Mouse (Mus musculus) liver, embryonic 16.5 days (tissue): Measurements from ENCODE around the gene Spata32. TPM values are rescaled to one million over a fixed set of nuclear protein-coding genes. Genes with fewer than 3 reads are reported as not detected.
A peak's percentile ranks its signal among the peaks of the same experiment; 100 is the strongest.

Experiments used
- ATAC-seq: fragments of 200-750 bp; cut with Nextera tagmentation; 2 replicates; pipeline ENCODE4 v1.8.0; 2017; ENCODE audit warnings: low read depth, mild to moderate bottlenecking, moderate number of reproducible peaks, moderate library complexity
- H3K27ac ChIP-seq: fragments of 300-500 bp; sonication (generic); 2 replicates; pipeline ENCODE4 v1.5.1; 2014; ENCODE audit warnings: mild to moderate bottlenecking, low read length
- H3K27me3 ChIP-seq: fragments of 300-500 bp; sonication (generic); 2 replicates; pipeline ENCODE4 v1.6.1; 2014; ENCODE audit warnings: low read depth, low read length, mixed read lengths; ENCODE audit not compliant: control insufficient read depth, insufficient read depth
- H3K36me3 ChIP-seq: fragments of 300-500 bp; sonication (generic); 2 replicates; pipeline ENCODE4 v1.6.1; 2014; ENCODE audit warnings: mild to moderate bottlenecking; ENCODE audit not compliant: control insufficient read depth, insufficient read depth
- H3K4me1 ChIP-seq: fragments of 300-500 bp; sonication (generic); 2 replicates; pipeline ENCODE4 v1.6.1; 2014; ENCODE audit warnings: low read depth, low read length, mixed read lengths; ENCODE audit not compliant: control insufficient read depth
- H3K4me2 ChIP-seq: fragments of 300-500 bp; sonication (generic); 2 replicates; pipeline ENCODE4 v1.6.1; 2014; ENCODE audit warnings: low read depth, low read length, mixed read lengths
- H3K4me3 ChIP-seq: fragments of 300-500 bp; sonication (generic); 2 replicates; pipeline ENCODE4 v1.5.1; 2014; ENCODE audit warnings: low read depth, mild to moderate bottlenecking, low read length
- H3K9ac ChIP-seq: fragments of 300-500 bp; sonication (generic); 2 replicates; pipeline ENCODE4 v1.6.1; 2014; ENCODE audit warnings: low read depth, low read length
- H3K9me3 ChIP-seq: fragments of 300-500 bp; sonication (generic); replicated peaks from 2 replicates; pipeline ENCODE4 v1.6.1; 2016; ENCODE audit warnings: low read length; ENCODE audit not compliant: control insufficient read depth
- WGBS: fragments of 180-500 bp; shearing (Covaris S2); extraction: QIAGEN DNeasy Blood & Tissue Kit; methylation state at CpG from one replicate; pipeline ENCODE4 v1.1.7; 2014; ENCODE audit not compliant: insufficient replicate concordance; 5-methylcytosine and 5-hydroxymethylcytosine counted together
- polyA plus RNA-seq: library from polyadenylated mRNA; unstranded; fragments of >200 nt; fragmentation: Nextera tagmentation; extraction: Ambion mirVana; gene quantifications from 2 replicates; pipeline ENCODE4 v1.2.1, GENCODE M21; 2015

Gene Spata32
- polyA plus RNA-seq, 1 experiment from 2014 or later = not detected

DNA sequence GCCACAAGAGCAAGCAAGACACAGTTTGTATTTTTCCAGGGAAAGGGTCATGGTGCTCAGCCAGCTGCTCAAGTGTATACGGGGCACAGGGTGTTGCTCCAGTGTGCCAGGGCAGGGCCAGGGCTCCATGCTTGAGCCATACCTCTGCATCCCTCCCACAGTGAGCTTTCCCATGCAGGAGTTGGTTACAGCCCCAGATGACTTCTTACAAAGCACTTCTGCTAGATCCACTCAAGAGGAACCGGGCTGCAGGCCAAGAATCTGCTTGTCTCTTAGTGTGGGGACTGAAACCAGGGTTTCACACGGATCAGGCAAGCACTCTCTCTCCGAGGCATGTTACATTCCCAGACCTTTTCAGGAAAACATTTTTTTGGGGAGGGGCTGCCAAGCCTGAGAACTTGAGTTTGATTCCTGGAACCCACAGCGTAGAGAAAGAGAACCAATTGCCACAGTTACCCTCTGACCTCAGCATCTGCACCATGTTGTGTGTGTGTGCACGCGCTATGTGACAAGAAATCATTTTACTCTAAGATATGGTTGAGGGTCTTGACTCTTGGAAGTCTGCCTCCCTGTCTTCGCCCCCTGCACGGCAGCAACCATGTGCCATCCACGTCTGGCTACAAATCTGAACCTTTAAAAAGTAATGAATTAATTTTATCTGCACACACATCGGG lies 29.4 kb upstream of the Spata32 start:
- Histone ChIP-seq H3K4me3 (no peak overlapping the region), H3K9ac (no peak overlapping the region), H3K36me3 (no peaks in the 10 kb centered on the region), H3K27me3 (no peaks in the 10 kb centered on the region), H3K4me2 (no peak overlapping the region), H3K9me3 (no peaks in the 10 kb centered on the region), H3K4me1 (peaks cover 9% of the 10 kb centered on the region), H3K27ac (no peak overlapping the region)
- 70% methylated on average over 11 of the region's 11 CpGs for WGBS
- no peak for ATAC-seq

DNA sequence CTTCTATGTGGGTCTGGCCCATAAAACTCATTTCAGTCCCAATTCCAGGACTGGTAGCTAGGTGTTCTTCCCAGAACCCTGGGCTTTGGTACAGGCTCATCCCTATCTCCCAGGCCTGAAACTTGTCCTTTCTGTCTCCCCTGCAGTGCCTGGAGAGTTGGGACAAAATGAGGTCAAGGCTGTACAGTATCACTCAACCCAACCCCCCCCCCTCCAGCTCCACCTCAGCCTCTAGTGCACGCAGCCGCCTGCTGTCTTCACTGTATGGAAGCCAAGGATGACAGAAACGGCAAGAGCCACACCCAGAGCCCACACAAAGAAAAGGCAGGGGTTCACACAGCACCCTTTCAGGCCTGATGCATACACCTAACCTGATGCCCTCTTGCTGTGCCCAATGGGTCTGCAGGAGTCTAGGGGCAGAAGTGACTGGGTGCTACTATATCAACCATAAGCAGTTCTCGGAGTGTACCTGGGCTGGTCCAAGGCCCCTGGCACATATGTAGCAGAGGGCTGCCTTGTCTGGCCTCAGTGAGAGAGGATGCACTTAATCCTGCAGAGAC lies 28.6 kb upstream of the Spata32 start:
- Histone ChIP-seq H3K9ac (no peak overlapping the region), H3K4me3 (no peak overlapping the region), H3K9me3 (no peaks in the 10 kb centered on the region), H3K27ac (no peak overlapping the region), H3K36me3 (no peaks in the 10 kb centered on the region), H3K4me1 (peaks cover 9% of the 10 kb centered on the region), H3K4me2 (no peak overlapping the region), H3K27me3 (no peaks in the 10 kb centered on the region)
- WGBS = 45% methylated on average over 4 of the region's 4 CpGs
- no peak for ATAC-seq

DNA sequence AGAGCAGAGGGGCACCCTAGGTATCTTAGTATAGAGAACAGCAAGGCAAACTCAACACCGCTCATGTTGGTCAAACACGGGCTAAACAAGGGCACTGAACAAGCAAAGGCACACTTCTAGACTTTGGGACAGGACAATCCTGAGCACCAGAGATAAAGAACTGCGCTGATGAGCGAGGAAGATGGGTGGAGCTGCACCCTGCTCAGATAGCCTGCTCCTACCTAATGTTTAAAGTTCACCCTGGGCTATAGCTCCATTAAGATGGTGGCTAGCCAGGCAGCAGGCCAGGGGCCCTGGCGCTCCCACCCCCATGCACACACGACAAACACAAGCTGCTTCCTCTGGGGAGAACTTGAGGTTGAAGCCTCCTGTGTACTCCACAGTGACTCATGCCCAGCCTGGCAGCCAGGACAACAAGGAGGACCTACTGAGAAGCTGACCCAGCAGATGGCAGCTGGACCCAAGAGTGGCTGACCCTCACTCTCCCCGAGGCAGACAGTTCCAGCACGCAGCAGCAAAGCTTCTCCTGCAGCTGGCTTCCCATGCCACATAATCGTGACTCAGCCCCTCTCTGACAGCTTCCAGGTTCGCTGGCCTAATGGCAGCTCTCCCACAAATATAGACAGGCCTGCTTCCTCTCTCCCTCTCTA lies 28.0 kb upstream of the Spata32 start:
- no peak overlapping the region for H3K27ac ChIP-seq
- peaks cover 9% of the 10 kb centered on the region for H3K4me1 ChIP-seq
- H3K9me3 ChIP-seq = no peaks in the 10 kb centered on the region
- WGBS = 16% methylated on average over 10 of the region's 10 CpGs
- no peak overlapping the region for H3K9ac ChIP-seq
- H3K27me3 ChIP-seq = no peaks in the 10 kb centered on the region
- H3K4me2 ChIP-seq = no peak overlapping the region
- no peaks in the 10 kb centered on the region for H3K36me3 ChIP-seq
- H3K4me3 ChIP-seq = no peak overlapping the region
- ATAC-seq = 0 out of 2 replicates have a peak, but pooled peaks have one; percentile 13

DNA sequence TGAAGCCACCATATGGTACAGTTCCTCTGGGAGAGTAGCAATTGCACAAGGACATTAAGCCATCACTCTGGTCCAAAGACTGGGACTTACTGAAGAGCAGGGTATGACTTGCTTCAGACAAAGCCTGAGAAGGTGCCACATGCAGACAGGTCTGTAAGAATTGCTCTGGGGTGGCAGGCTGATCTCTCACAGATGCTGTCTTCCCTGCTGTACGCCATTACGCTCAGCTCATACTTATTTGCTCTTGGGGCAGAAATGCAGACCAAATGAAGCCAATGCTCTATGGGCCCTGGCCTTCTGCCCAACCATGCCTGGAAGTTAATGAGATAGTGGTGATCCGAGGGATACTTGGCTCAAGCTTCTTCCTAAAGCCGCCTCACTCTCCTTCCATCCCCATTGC lies 26.6 kb upstream of the Spata32 start:
- Histone ChIP-seq H3K4me2 (no peak overlapping the region), H3K4me3 (no peak overlapping the region), H3K9me3 (no peaks in the 10 kb centered on the region), H3K27ac (no peak overlapping the region), H3K36me3 (no peaks in the 10 kb centered on the region), H3K4me1 (peaks cover 9% of the 10 kb centered on the region), H3K27me3 (no peaks in the 10 kb centered on the region), H3K9ac (no peak overlapping the region)
- no peak for ATAC-seq
- 73% methylated on average over 4 of the region's 4 CpGs for WGBS

DNA sequence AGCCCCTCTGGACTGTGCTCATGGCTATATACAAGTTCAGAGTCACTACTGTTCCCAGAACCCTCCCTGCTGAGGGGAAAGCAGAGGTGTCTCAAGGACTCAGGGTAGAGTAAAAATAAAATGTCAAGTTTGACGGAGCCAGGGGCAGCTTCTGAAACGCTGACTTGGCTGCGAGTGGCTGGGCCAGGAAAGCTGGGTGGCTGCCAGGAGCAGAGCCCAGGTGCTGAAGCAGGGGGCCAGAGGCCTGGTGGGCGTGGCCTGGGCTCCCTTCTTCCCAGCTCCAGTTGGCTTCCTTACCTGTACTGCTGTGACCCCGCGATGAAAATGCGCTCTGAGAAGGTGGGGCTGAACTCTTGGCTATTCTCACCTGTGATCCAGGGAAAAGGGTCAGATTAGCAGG lies 22.5 kb upstream of the Spata32 start:
- no peak overlapping the region for H3K27ac ChIP-seq
- H3K9ac ChIP-seq = no peak overlapping the region
- H3K4me3 ChIP-seq = no peak overlapping the region
- H3K4me1 ChIP-seq = peaks cover under 1% of the 10 kb centered on the region
- 32% methylated on average over 7 of the region's 7 CpGs for WGBS
- H3K27me3 ChIP-seq = no peaks in the 10 kb centered on the region
- H3K4me2 ChIP-seq = no peak overlapping the region
- no peak for ATAC-seq
- H3K36me3 ChIP-seq = no peaks in the 10 kb centered on the region
- no peaks in the 10 kb centered on the region for H3K9me3 ChIP-seq

DNA sequence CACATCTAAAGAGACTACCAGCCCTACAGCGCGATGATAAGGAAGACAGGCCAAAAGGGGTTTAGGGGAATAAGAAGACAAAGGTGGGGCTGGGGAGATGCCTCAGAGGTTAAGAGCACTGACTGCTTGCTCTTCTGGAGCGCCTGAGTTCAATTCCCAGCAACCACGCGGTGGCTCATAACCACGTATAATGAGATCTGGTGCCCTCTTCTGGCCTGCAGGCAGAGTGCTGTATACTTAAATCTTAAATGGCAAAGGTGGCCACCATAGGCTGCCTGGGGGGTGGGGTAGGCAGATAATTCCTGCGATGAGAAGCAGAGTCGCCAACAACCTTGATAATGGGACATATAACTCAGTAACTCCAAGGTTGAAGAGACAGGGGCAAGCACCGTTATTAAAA lies 19.5 kb upstream of the Spata32 start:
- H3K4me3 ChIP-seq = no peak overlapping the region
- WGBS = 74% methylated on average over 9 of the region's 9 CpGs
- H3K9me3 ChIP-seq = no peaks in the 10 kb centered on the region
- no peak for ATAC-seq
- H3K9ac ChIP-seq = no peak overlapping the region
- no peak overlapping the region for H3K4me2 ChIP-seq
- H3K27me3 ChIP-seq = no peaks in the 10 kb centered on the region
- H3K4me1 ChIP-seq = no peaks in the 10 kb centered on the region
- H3K36me3 ChIP-seq = no peaks in the 10 kb centered on the region
- H3K27ac ChIP-seq = no peak overlapping the region

DNA sequence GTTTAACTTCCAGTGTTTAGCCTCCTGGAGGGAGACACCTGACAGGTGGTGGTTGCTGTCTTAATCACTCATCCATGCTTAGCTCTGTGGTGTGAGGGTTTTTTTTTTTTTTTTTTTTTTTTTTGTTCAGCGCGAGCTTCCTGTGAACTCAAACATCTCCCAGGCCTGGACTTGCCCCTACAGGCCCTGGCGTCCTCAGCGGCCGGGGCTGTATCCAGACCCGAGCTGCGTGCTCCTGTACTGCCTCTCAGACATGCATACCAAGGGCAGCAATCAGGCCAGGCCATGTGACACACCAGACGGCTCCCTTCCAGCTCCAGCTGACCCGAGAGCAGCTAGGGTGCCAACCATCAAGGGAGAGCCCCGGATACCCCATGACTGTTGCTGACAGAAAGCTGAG lies 18.7 kb upstream of the Spata32 start:
- 72% methylated on average over 10 of the region's 10 CpGs for WGBS
- Histone ChIP-seq H3K27ac (no peak overlapping the region), H3K4me2 (no peak overlapping the region), H3K27me3 (no peaks in the 10 kb centered on the region), H3K36me3 (no peaks in the 10 kb centered on the region), H3K4me1 (no peaks in the 10 kb centered on the region), H3K9ac (no peak overlapping the region), H3K9me3 (no peaks in the 10 kb centered on the region), H3K4me3 (no peak overlapping the region)
- no peak for ATAC-seq

DNA sequence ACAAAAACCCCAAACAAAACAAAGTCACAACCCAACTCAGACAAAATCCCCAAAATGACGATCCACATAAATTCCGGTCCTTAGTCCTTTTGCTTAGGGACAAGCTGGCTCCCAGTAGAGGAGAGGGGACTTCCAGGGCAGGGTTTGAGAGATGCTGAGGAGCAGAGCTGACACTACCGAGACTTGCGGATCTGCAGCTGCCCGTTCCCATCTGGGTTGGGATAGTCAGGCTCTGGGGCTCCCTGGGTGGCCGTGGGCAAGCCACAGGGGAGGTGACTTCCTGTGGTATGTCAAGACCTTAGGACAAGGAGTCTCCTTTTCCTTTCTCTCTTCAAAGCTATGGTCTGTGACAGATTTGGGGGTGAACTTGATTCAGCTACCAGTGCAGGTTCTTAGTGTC lies 18.2 kb upstream of the Spata32 start:
- H3K4me2 ChIP-seq = no peak overlapping the region
- H3K27ac ChIP-seq = no peak overlapping the region
- H3K9ac ChIP-seq = no peak overlapping the region
- H3K4me1 ChIP-seq = no peaks in the 10 kb centered on the region
- H3K36me3 ChIP-seq = no peaks in the 10 kb centered on the region
- no peaks in the 10 kb centered on the region for H3K27me3 ChIP-seq
- ATAC-seq = no peak
- H3K9me3 ChIP-seq = no peaks in the 10 kb centered on the region
- 65% methylated on average over 6 of the region's 6 CpGs for WGBS
- H3K4me3 ChIP-seq = no peak overlapping the region

DNA sequence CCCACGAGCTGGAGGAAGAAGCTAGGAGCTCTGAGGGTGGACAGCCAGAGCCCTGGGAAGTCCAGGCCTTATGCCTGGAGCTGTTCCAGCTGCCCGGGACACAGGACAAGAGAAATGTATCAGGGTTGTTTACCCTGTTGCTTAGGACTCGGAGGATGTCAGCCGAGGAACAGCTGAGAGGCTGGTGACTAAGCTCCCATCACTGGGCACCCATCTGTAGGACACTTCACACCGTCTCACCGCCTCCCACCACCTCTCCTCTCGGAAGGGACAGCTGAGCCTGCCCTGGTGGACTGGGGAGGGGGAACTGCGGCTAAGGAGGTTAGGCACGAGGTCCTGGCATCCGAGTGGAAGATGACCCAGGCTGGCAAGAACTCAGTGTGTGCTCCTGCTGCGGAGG lies 17.5 kb upstream of the Spata32 start:
- WGBS = 63% methylated on average over 11 of the region's 11 CpGs
- no peak overlapping the region for H3K4me2 ChIP-seq
- no peak overlapping the region for H3K9ac ChIP-seq
- no peaks in the 10 kb centered on the region for H3K27me3 ChIP-seq
- 0 out of 2 replicates have a peak, but pooled peaks have one; percentile 11 for ATAC-seq
- no peaks in the 10 kb centered on the region for H3K4me1 ChIP-seq
- no peak overlapping the region for H3K27ac ChIP-seq
- no peak overlapping the region for H3K4me3 ChIP-seq
- H3K36me3 ChIP-seq = no peaks in the 10 kb centered on the region; the same call in 1 of the 2 replicates
- H3K9me3 ChIP-seq = no peaks in the 10 kb centered on the region
